Mouse (Mus musculus) kidney, postnatal 10 days (tissue): ENCODE data around the gene Lrmp.
"Not testable (repeated sequence)": the region's sequence is repeated elsewhere in the genome, so short reads cannot be mapped to it uniquely, and the experiment has no call there.

Experiments used
- DNase-seq: peaks from one replicate; pipeline ENCODE4 v3.0.0; 2021; ENCODE audit warnings: mixed read lengths

The Lrmp gene

GRCm38 (mm10) chr6:145115476-145116097 lies at the start of gene Lrmp:
Gene Lrmp (plus strand): TSS chr6:145115653.
- no peak for DNase-seq

- DNase-seq: no peak
Observed at GRCm38 (mm10) chr6:145066416-145066815, 49.0 kb upstream of the Lrmp start.

- no peak for DNase-seq
Observed at GRCm38 (mm10) chr6:145067679-145068078, 47.8 kb upstream of the Lrmp start.

GRCm38 (mm10) chr6:145069397-145069796 lies 46.1 kb upstream of the Lrmp start:
- no peak for DNase-seq

- DNase-seq: no peak
Observed at GRCm38 (mm10) chr6:145069921-145070320, 45.5 kb upstream of the Lrmp start.

- DNase-seq: no peak
Observed at GRCm38 (mm10) chr6:145074461-145074860, 41.0 kb upstream of the Lrmp start.

GRCm38 (mm10) chr6:145075088-145075547 lies 40.3 kb upstream of the Lrmp start:
- peak; percentile 13 for DNase-seq

- peak; percentile 34 for DNase-seq
Observed at GRCm38 (mm10) chr6:145075548-145076224, 39.8 kb upstream of the Lrmp start, which contains the start of gene Bcat1. Gene Bcat1 (minus strand): TSS chr6:145076184.

- no peak for DNase-seq
Observed at GRCm38 (mm10) chr6:145076286-145076685, 39.2 kb upstream of the Lrmp start.

- no peak for DNase-seq
Observed at GRCm38 (mm10) chr6:145079087-145079759, 36.2 kb upstream of the Lrmp start.

GRCm38 (mm10) chr6:145081721-145082120 lies 33.7 kb upstream of the Lrmp start:
- no peak for DNase-seq

- no peak for DNase-seq
Observed at GRCm38 (mm10) chr6:145084343-145085117, 30.9 kb upstream of the Lrmp start.

GRCm38 (mm10) chr6:145088451-145089113 lies 26.9 kb upstream of the Lrmp start:
- DNase-seq: no peak

GRCm38 (mm10) chr6:145089373-145089772 lies 26.1 kb upstream of the Lrmp start:
- DNase-seq: no peak

- no peak for DNase-seq
Observed at GRCm38 (mm10) chr6:145090201-145090863, 25.1 kb upstream of the Lrmp start.

- no peak for DNase-seq
Observed at GRCm38 (mm10) chr6:145090928-145091327, 24.5 kb upstream of the Lrmp start.

GRCm38 (mm10) chr6:145091998-145092397 lies 23.5 kb upstream of the Lrmp start:
- DNase-seq: no peak

GRCm38 (mm10) chr6:145093038-145093622 lies 22.3 kb upstream of the Lrmp start:
- not testable (repeated sequence) for DNase-seq

- DNase-seq: no peak
Observed at GRCm38 (mm10) chr6:145094431-145094830, 21.0 kb upstream of the Lrmp start.

- DNase-seq: no peak
Observed at GRCm38 (mm10) chr6:145100923-145101322, 14.5 kb upstream of the Lrmp start.

- DNase-seq: peak; percentile 16
Observed at GRCm38 (mm10) chr6:145104241-145104939, 11.1 kb upstream of the Lrmp start.
